Mouse (Mus musculus): ENCODE measurements at regions not wholly inside any gene's neighbourhood (a gene's known extent, or its start where the extent isn't known, plus 50 kb on each side); places are given as distances from the start of the nearest gene placed in this dataset.

DNA sequence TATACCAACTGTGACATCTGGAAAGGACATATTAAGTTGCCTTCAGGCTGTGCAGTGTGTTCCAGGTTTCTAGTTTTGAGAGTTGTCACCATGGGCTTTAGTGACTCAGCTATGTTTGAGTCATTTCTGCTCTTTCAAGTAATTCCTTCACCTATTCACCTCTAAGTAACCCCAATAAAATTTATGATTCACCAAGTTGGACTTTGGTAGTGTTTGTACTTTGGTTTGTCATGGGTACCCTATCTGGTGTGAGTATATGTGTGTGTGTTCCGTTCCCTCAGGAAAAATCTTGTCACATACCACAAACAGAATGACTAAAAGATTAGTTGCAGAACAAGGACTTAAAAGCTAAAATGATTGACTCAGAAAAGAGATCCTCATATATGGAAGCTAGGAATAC is 76.8 kb upstream of the Crbn start:
- DNase-seq (ENCODE audit: low spot score), result no peak

DNA sequence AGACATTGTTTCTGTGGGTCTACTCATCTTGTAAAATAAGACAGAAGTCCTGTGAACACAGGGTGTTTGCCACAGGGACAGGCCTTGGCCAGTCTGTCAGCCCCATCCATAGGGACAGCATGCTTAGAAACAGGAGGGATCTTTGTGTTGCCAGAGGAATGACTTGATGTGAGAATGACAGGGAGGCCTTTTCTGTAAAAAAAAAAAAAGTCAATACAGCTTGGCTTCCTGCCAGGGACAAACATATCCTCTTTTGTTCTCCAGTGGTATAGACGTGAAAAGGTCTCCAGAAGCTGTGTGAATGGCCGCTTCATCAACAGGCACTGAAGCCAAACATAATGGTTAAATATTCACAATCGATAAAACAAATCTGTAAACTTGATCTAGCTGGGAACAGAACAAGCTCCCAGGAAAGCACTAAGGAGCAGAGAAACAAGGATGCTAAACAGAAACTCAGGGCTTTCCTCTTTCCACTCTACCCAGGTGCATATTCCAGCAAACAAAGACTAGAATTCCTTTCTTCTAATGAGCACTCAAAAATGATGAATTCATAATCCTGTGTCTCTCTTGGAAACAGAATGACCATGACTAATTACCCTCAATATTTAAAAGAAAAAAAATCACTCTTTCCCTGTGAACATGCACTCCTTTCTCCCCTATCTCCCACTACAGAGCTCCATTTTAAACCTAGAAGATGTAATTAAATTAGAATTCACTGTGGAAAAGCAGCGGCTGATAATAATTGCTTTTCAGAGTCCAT is 92.2 kb upstream of the Crbn start:
- DNase-seq (ENCODE audit: low spot score), result no peak

DNA sequence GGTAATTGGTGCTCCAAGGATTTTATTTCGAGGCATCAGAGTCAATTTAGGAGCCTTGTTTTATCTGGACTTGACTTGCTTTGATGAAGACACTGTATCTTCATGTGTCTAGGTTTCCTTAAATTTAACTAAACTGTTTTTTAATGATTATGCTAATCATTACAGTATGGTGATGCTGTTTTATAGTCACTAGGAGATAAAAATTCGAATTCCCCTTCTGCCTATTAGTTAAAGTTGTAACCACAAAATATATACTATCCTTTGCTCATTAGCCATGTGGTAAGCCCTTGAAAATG is 92.7 kb upstream of the Crbn start:
- no peak for DNase-seq (ENCODE audit: low spot score)

DNA sequence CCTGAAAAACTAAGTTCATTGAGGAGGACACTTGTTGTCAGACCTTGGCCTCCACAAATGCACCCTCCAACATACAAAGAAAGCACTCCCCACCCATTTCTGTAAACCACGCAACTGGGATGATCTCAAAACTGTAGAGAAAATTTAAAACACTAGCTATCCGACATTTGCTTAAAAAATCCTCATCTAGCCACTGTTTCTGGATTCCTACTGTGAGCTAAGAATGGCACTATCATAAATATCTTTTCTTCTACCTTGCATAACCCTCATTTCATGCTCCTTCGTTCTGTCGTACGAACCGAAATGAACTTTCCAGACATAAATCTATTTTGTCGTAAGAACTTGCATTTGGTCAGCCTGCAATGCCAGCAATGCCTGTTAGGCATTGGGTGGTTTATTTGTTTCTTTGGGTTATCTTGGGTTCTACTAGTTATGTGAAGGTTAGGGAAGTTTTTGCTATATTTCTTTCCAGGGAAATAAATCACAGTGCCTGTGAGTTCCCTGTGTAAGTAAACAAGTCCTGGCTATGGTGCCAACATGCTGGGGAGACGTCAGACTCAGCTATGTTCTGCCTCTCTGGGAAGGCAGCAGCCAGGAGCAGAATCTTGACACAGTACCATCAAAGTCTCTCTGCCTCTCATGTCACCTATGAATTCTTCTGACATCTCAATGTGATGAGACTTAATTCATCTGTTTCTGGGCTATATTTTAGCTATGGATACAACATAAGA is 104.2 kb upstream of the Crbn start:
- DNase-seq (ENCODE audit: low spot score), result no peak

DNA sequence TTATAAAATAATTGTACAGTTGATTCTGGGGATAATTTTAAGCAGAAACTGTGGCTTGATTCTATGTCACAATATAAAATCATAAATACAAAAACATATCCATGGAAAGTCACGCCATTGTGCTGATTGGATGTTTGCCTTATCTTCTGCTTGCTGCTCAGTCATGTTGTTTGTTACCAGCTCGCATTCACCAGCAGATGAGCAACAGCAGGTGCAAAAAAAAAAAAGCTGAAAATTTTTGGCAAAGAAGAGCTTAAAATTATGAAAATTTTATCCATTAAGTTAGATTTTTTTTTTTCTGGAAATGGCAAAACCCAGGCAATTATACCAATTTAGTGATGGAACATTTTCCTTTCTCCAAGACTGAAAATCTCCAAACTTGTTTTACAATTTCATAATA is 115.2 kb upstream of the Crbn start:
- no peak for DNase-seq (ENCODE audit: low spot score)

DNA sequence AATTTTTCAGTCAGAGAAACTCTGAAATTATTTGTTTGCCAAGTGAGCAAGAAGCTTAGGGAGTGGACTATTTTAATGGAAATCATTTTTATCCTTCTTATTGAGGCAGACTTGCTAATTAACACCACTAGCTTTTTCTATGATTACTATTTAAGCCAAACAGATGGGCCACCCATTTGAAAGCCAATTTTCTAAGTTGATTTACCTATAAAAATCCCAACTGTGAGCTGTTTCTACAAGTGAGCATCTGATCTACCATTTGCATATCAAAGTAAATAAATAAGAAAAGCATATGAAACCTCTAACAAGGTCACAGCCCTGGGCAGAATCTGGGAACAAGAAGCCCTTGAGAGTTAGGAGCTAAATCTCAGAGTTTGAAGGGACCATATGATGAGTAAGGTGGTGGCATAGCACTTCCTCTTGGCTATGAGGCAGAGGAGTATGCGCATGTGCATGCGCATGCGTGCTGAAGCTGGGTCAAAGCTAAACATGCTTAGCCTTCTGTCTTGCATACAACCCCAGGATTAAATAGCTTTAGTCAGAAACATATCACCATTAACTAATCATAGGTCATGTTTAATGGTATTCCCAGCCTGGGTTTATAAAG is 116.9 kb upstream of the Crbn start:
- DNase-seq (ENCODE audit: low spot score), result no peak

DNA sequence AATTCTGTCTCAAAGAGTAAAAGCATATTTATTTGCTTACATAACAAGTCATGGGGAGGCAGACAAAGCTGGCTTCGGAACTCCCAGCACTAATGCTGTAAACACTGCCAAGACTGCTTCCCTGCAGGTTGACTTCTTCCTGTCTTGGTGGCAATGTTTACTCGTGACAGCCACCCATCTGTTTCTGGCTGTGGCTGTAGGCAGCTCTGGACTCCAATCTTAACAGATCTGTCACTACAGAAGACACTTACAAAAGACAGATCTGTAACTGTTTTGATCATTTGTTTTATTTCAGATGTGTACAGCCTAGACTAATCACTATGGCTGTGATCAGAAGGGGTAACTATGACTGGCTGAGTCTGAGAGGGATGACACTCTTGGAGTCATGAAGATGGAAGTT is 121.1 kb upstream of the Crbn start:
- no peak for DNase-seq (ENCODE audit: low spot score)

DNA sequence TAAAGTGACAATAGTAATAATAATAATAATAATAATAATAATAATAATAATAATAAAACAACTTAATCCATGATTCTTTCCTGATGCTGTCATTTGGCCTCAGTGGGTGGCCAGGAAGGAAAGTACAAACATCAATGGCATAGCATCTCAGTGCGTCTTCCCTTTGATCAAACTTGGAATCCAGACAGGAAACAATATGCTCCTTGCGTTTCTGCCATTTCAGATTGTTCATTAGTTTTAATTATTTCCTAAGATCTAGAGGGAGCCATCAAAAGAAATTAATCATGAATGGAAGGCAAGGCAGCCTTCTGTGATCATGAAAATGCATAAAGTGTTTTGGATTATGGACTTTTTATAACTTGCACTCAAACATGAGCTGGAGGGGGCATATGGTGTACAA is 125.6 kb upstream of the Crbn start:
- DNase-seq (ENCODE audit: low spot score), result no peak

DNA sequence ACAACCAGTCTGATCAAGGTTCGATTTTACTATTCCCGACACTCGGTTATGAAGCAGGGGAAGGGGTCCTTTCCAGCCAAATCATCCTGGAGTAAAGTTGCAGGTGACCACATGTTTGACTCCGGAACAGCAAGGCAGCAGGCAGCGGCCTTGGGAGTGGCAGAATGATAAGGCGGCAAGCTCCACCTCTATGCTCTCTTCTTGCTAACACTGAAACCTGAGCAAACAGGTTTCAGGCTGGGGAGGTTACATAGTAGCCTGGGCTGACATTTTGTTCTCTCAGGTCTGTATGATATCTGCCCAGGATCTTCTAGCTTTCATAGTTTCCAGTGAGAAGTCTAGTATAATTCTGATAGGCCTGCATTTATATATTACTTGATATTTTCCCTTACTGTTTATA is 133.7 kb upstream of the Crbn start:
- DNase-seq (ENCODE audit: low spot score), result no peak

DNA sequence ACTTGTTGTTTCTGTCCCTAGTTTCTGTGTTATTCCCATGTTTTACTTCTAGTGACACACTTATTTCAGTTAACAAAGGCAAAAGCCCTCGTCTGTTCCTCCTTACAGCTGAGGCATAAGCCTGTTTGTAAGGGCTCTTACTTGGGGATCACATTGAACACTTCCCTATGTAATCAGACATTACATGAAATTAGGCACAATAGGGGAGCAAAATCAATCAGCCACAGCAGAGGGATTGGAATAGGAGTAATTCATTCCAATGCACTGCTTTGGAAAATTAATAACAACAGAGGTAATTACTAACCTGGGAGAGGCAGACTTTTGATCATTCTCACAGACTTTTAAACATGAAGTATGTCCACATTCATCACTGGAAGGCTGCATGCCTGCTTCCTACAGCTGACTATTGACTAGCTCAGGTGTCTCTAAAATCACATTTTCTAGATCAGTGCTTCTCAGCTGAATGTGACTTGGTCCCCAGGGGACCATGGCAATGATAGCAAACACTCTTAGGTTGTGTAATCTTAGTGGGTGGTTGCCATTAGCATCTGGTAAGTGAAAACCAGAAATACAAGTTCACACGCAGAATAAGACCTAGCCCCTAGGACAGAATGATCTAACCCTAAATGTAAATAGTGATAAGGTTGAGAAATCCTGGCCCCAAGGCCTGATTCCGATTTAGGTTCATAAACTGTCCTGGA is 146.5 kb upstream of the Crbn start:
- peak; percentile 4 for DNase-seq (ENCODE audit: low spot score)

DNA sequence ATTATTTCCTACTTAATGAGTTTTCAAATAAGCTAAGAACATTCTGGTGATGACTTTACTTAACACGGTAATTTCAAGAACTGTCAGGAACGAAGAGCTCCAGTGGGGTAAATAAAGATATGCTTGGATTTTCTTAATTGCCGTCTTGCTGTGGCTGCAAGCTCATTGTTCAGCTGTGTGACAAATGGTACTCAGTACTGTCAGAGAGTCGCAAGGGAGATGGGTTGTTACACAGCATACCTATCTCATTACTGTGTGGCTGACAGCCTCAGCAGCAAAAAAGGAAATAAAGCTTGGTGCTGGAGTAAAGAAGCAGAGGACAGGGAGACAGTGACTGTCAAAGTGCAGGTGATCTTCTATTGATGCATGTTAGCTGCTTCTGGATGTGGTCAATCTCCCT is 151.0 kb upstream of the Crbn start:
- no peak for DNase-seq (ENCODE audit: low spot score)

DNA sequence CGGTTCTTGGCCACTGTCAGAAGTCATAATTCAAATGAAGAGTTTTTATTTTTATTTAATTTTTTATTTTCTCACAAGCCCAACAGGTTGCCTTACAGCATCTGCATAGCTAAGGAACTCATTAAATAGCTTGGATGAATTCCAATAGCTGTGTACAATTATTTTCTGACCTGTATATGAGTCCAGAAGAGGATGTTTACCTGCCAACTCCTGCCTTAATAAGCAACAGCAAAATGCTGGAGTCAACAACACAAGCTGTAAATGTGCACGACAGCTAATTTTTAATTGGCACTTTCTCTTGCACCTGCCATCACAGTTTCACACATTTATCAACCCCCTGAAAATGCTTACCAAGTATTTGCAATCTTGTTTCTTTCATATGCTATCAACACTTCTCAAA is 161.4 kb upstream of the Crbn start:
- DNase-seq (ENCODE audit: low spot score), result no peak

DNA sequence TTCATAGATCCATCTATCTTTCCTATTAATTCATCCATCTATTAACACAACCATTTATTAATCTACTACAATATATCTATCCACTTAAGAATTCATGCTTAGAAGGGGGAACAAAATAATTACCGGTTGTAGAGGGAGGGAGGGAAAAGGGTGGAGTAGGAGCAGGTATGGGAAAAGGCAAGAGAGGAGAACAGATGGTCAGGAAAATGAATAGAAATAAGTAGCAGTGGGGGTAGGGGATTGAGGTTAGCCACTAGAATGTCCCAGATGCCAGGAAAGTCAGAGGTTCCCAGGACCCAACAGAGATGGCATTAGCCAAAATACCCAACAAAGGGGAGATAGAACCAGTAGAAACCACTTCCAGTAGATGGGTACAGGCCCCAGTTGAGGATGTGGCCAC is 164.5 kb upstream of the Crbn start:
- no peak for DNase-seq (ENCODE audit: low spot score)

DNA sequence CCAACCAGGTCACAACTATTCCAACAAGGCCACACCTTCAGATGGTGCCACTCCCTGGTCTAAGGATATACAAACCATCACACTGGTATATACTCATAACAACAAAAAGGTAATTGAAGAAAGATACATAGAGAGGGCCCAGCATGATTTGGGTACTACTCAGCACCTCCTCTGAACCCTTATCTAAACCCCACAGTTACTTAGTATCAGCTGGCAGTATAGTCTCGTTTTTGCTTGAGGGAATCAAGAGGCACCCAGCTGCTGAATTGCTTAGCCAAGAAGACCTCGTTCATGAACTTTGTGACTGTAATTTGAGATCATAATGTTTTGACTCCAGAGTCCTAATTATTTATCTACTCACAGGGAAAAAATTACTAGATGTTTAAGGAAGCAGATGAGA is 175.6 kb upstream of the Crbn start:
- no peak for DNase-seq (ENCODE audit: low spot score)

DNA sequence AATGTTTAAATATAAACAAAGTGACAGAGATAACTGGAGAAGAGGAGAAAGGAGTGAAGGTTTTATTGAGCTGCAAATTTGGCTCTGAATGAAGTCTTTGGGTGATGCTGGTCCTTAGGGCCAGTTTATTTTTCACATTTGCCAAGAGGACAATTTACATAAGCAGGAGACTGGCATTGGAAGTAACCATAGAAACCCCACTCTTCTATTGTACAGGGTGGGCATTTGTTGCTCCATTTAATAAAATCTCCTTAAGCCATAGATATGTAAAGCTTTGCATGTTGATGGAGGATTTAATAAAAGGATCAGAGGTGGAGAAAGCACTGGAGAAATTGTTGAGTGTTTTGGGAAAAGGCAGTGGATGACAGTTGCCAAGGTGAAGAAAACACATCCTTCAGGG is 178.8 kb upstream of the Crbn start:
- no peak for DNase-seq (ENCODE audit: low spot score)

DNA sequence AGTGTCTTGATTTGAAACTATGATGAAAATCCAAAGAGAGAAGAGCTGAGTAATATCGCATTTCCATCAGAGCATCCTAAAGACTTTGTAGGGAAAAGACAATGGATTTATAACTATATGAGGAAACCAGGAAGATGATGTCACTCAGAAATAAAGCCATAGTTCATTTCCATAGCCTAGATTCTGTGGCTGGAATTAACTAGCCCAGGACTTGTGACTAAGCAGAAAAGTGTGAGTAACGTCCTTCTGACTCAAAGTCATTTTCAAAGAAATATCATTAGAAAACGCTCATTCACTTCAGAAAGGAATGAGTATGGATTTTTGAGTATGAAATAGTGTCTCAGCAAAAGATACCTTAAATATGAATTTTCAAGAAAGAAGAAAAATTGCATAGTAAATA is 179.9 kb upstream of the Crbn start:
- no peak for DNase-seq (ENCODE audit: low spot score)

DNA sequence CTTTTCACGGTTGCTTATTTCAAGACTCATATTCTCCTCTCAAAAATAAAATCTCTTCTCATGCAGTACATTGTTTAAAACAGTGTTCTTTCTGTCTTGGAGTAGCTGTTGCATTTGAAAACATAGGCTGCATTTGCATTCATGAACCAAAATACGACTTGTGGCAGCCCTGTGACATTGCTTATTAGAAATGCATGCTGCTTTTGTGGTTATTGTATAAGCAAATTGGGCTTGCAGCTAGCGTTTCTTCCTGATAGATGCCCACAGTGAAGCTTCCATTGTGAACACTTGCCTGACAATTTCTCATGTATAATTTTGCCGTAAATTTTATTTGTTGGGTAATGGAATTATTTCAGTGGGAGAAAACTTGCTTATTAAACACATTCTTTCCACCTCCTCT is 180.3 kb upstream of the Crbn start:
- DNase-seq (ENCODE audit: low spot score), result no peak

DNA sequence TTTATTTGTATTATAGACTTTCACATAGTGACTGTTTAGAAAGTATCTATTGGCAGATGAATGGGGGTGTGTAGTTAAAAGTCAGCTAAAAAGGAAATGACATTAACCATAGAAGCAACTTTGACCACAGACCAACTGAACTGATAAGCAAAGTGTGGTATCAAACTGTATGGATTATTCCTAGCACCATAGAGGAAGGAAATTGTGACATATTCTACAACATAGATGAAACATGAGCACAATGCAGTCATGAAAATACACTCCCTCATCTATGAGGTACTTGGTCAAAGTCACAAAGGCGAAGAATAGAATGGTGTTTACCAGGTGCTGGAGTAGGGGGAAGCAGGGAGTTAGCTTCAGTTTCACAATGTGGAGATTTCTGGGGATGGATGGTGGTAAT is 181.4 kb upstream of the Crbn start:
- DNase-seq (ENCODE audit: low spot score), result no peak

DNA sequence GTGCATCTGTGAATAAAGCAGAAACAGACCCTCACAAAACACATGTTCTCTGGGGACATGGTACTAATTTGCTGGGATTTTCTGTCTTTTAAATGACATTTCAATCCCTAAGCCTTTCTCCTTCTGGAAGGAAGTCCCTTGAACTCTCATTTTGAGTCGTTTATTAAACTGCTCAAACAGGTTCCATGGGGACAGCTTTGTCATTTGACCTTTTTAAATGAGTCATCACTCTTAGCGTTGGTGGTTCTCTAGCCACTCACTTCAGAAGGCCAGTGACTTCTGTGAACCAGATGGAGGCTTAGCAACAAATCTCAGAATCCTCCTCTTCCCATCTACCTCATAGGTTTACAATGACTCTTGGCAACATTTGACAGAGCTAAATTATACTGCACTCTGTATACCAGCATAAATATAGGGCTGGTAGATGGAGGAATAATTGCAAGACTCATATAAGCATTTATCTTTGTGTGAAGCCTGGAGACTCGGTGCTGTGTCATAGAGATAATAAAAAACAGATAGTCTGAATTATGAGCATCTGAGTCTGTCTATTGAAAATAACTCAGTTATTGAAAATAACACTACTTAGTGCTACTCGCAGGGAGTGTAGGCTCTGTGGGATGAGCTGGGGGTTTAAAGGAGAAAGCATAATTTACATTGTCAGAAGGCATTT is 185.4 kb upstream of the Crbn start:
- no peak for DNase-seq (ENCODE audit: low spot score)

DNA sequence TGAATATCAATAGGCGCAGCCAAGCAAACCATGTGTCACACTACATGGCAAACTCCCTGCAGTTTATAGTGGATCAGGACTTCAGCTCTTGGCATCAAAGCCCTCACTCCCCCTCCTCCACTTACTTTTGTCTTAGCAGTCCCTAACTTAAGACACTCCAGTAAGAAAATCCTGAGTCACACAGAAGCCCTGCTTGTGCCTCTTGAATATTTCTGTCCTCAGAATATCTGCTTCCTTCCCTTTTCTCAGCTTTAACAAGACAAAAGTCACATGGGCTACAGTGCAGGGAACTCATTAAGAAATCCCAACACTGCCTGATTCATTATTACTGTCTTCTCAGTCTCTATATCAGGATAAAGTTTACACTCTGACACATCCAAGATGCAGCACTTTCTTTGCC is 191.7 kb upstream of the Crbn start:
- no peak for DNase-seq (ENCODE audit: low spot score)

DNA sequence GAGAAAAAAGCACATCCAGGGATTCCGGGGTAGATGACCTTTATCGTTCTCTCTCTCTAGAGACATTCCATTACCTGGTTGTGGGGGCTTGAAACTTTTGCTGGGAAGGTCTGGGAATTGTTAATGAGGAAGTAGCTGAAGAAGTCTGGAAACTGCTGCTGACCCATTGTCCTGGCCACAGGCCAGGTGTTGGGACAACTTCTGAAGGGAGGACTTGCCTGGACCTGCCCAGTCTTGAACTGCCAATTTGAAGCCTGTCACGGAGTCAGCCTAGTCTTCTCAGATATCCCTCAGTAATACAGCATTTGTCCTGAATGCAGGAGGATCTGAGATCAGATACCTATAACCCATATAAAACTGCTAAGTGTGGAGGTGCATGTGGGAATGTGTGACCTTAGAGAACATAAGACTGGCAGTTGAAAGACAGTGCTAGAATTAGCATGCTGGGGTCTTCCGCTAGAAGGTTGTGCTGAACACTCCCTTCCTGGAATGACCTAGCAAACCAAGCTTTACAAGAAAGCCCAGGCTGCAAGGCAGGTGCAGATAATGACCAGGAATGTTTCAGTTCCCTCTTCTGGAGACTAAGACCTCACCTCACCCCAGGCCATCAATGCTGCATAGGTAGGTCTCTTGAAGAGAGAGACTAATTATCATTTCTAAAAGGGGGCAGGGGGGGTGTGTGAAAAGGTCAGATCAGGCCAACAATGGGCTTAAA is 204.7 kb upstream of the Crbn start:
- peak; percentile 43 for DNase-seq (ENCODE audit: low spot score)

DNA sequence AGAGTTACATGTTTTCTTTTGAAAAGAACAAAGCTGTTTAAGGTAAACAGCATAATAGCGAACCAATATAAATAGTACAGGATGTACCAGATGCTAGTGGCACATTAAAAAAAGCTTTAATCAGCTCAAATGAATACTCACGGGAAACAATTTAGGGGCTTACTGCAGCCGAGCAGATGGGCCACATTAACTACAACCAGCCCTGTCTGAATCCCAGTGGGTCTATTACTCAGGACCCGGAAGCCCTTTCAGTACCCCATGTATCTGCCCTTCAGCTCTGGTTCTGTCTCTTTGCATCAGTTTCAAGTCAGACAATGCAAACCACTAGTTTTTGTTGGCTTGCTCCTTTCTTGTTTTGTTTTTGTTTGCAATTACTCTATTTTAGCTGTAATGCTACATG is 210.9 kb upstream of the Crbn start:
- no peak for DNase-seq (ENCODE audit: low spot score)
